In the genomic region with DNA sequence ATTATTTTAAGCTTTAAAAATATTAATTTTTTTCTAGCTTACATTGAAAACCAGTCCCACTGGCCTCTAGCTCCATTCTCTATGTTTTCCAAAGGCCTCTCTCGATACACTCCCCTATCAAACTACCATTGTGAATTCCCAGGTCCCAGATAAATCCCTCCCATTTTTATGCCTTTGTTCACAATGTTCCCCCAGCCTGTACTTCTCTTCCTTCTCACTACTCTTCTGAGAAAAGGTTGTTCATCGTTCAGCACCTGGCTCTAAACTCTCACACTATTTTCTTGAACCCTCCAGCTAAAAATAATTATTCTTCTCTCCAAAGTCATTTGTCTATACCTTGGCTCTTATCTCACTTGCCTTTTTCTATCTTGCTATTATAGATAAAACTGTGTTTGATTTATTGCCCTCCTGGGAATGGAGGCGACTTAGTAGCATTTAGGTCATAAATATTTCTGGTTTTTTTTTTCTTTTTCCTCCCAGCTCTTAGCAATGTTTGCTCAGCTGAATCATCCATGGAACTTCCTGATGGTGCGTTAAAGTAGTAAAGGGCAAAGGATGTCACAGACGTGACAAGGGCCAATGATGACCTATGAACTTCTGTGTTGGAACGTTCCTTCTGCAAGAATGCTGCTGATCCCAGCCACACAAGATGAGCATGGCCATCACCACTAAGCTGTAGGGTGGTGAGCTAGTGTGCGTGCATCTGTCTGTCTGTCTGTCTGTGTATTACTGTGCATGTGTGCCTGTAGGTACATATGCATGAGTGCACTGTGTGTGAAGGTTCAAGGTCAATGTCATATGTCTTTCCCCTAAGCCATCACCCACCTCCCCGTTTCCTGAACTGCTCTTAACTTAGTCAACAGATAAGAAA, we compare ENCODE assay signal across 13 mouse cellular contexts.
DNase-seq lines count a peak whose midpoint lies in the region.
"Had no signal": no experiment of that assay in that cellular context is flagged by ENCODE, and none has a peak within 500 bp of the region (broad histone marks: within the 10 kb centered on the region; RNA-seq: fewer than 3 reads in every experiment).

No protein-coding gene starts in this region.

- DNase-seq in embryo, embryonic 11 days, result peak; percentile 28
- no peak for DNase-seq in embryo, embryonic 10.5 days (ENCODE audit: low spot score)
- peak; percentile 28 for DNase-seq in kidney, postnatal 10 days
- DNase-seq in kidney, postnatal 4 days, result no peak
- peak; percentile 18 for DNase-seq in adipocyte (ENCODE audit: low spot score)
- peak; percentile 54 for DNase-seq in kidney, postnatal 14 days
- DNase-seq in right cerebral cortex, postnatal 25 days, result no peak
- DNase-seq: cerebellum, adult 18-20 months; cerebellum, postnatal 25 days; gastrocnemius, postnatal 14 days; liver; retina, postnatal 1 day; thymus, postnatal 25 days had no signal

Comparison
In these comparisons a context has a peak if more than half of its experiments do, and no peak if none do; other contexts are left out.
1. DNase-seq: peak in embryo, embryonic 11 days (single experiment), kidney, postnatal 10 days (single experiment), adipocyte (single experiment) and kidney, postnatal 14 days (single experiment); none in embryo, embryonic 10.5 days (single experiment), kidney, postnatal 4 days (0 of 2) and right cerebral cortex, postnatal 25 days (single experiment).